Mouse (Mus musculus): ENCODE data around the gene Itpkb. TPM values are rescaled to one million over a fixed set of nuclear protein-coding genes. Genes with fewer than 3 reads are reported as not detected.
A peak's percentile ranks its signal among the peaks of the same experiment; 100 is the strongest.

The Itpkb gene
- total RNA-seq (2021) = 10 to 100 TPM; 14.0 to 14.3 TPM
- long read RNA-seq, experiment 1, partial matches to known transcripts = 2 of 3 reads
- long read RNA-seq, experiment 1, other reads (novel, unspliced or antisense) = 1 of 3 reads
- long read RNA-seq, experiment 2, partial matches to known transcripts = 0 of 1 reads
- long read RNA-seq, experiment 2, other reads (novel, unspliced or antisense) = 1 of 1 reads

- intact Hi-C loops (cut with DNase I) = loop anchor here (5.0 kb wide), 4 partner anchors 37 to 77 kb away; no protein-coding TSS in a partner anchor
- DNase-seq (ENCODE audit: low spot score in 2 of 2) = peak in 1 of 2 experiments; percentile 30
These were observed at the start of gene Itpkb for GRCm38 (mm10) chr1:180330145-180330706. Gene Itpkb (plus strand): TSS chr1:180330485.

GRCm38 (mm10) chr1:180282581-180282980 is 47.7 kb upstream of the Itpkb start:
- intact Hi-C loops (cut with DNase I) = no loop called here

GRCm38 (mm10) chr1:180283813-180284768 is 46.2 kb upstream of the Itpkb start:
- peak; percentile 40 to 60 for DNase-seq (ENCODE audit: low spot score in 2 of 2)
- intact Hi-C loops (cut with DNase I) = no loop called here

More at GRCm38 (mm10) chr1:180282581-180282980, 47.7 kb upstream of the Itpkb start:
- DNase-seq (ENCODE audit: low spot score in 2 of 2) = no peak

DNA sequence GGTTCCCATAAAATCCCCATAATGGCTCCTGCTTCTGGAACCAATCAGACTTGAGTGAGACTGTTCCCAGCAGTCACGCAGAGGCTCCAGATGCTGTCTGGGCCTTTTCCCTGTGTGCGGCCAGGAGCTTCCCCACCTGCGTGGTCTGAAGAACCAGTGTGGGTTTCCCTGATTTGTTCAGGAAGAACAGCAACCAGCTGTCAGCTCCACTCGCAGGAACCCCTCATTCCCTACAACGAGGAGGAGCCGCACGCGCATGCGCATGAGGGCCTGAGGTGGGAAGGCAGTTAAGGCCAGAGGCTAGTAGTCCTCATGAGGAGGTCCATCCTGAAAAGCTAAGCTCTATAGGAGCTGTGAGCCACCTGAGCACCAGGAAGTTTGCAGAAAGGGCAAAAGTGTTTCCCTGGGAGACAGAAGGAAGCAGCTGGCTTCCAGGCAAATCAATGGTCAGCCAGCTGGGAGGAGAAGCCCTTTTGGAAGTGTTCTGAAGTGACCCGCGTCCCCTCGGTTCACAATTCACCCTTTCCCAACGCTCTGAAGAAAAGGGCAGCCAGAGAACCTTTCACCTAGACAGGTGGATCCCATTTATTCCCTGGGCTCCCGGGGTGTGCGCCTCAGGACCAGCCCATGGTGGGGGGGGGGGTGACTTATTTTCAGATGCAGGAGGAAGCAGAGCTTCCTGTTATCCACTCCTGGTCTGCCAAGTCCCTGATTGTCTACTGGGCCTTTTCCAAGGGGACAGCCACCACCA is 44.0 kb upstream of the Itpkb start:
- no peak for DNase-seq (ENCODE audit: low spot score in 2 of 2)
- intact Hi-C loops (cut with DNase I) = loop anchor here (5.0 kb wide), 1 partner anchor 36 kb away; no protein-coding TSS in a partner anchor

DNA sequence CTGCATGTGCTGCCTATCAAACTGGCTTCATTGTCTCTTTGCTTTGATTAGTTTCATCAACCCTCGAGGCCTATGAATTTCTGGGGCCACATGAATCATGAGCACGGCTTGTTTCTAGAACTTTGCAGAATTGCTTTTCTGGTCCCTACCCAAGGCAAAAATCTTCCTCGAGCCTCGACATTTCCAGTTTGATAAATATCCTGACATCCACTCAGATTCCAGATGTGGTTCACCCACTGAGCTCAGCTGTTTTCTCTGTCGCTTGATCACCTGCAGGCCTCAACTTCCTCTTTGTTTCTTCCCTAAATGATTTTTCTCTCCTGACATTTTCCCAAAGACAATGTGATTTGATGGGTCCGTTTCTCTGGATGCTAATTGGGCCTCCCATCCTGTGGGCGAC is 42.1 kb upstream of the Itpkb start:
- intact Hi-C loops (cut with DNase I) = loop anchor here (5.0 kb wide), 1 partner anchor 34 kb away; no protein-coding TSS in a partner anchor

GRCm38 (mm10) chr1:180288872-180289468 is 41.3 kb upstream of the Itpkb start:
- no peak for DNase-seq (ENCODE audit: low spot score in 2 of 2)
- intact Hi-C loops (cut with DNase I) = loop anchor here (5.0 kb wide), 1 partner anchor 33 kb away; no protein-coding TSS in a partner anchor

More for the DNA sequence above, 42.1 kb upstream of the Itpkb start:
- DNase-seq (ENCODE audit: low spot score in 2 of 2) = no peak

DNA sequence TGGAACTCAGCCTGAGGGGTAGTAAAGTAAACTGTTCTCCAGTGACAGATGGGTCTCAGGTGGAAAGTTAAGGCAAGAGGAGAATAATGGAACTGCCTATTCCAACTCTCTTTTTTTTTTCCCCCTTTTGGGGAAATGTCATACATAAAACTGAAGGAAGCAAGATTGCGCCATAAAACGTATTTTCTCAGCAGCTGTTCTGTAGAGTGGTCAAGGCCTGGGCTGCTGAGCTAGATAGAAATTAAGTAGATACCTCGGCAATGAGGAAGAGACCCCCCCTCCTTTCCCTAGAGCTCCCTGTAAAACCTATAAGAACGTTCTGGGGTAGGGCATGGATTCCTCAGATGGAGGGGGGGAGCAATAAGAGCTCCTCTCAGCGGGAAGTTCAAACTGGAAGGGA is 40.5 kb upstream of the Itpkb start:
- DNase-seq (ENCODE audit: low spot score in 2 of 2) = no peak
- intact Hi-C loops (cut with DNase I) = loop anchor here (5.0 kb wide), 1 partner anchor 33 kb away; no protein-coding TSS in a partner anchor

GRCm38 (mm10) chr1:180290358-180290757 is 39.9 kb upstream of the Itpkb start:
- intact Hi-C loops (cut with DNase I) = no loop called here
- DNase-seq (ENCODE audit: low spot score in 2 of 2) = no peak

DNA sequence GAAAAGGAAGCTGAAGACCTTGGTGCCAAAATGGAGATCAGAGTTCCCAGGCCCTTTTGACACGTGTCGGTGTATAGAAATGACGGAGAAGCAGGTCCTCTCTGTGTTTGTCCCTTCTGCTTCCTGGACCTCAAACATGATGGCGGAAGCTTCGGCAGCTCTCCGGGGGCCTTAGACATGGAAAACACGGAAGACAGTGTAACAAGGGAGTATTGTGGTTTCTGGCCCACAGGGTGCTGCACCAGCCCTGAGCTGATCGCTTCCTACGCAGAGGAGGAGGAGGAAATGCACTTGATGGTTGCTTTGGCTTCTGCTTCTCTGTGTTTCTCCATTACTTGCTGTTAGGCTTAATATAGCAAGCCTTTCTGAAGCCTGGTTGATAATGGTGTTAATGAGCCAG is 34.2 kb upstream of the Itpkb start:
- no peak for DNase-seq (ENCODE audit: low spot score in 2 of 2)
- intact Hi-C loops (cut with DNase I) = no loop called here

DNA sequence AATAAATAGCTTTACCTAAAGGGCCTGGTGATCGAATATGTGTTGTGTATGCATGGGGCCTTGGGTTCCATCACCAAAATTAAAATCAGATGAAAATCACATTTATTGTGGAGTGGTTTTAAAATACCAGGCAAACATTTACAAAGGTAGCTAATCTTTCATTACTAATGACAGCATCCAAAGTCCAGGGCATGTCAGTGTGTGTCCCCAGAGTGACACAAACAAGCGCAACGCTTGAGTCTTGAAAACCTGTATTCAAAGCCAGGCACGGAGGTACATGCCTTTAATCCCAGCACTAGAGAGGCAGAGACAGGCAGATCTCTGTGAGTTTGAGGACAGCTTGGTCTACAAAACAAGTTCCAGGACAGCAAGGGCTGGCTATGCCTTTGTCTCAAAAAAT is 30.6 kb upstream of the Itpkb start:
- intact Hi-C loops (cut with DNase I) = no loop called here
- no peak for DNase-seq (ENCODE audit: low spot score in 2 of 2)

GRCm38 (mm10) chr1:180300292-180300691 is 30.0 kb upstream of the Itpkb start:
- DNase-seq (ENCODE audit: low spot score in 2 of 2) = no peak
- intact Hi-C loops (cut with DNase I) = no loop called here

- DNase-seq (ENCODE audit: low spot score in 2 of 2) = no peak
- intact Hi-C loops (cut with DNase I) = no loop called here
These were observed 29.3 kb upstream of the Itpkb start for GRCm38 (mm10) chr1:180300997-180301396.

GRCm38 (mm10) chr1:180302253-180303120 is 27.8 kb upstream of the Itpkb start:
- intact Hi-C loops (cut with DNase I) = no loop called here

DNA sequence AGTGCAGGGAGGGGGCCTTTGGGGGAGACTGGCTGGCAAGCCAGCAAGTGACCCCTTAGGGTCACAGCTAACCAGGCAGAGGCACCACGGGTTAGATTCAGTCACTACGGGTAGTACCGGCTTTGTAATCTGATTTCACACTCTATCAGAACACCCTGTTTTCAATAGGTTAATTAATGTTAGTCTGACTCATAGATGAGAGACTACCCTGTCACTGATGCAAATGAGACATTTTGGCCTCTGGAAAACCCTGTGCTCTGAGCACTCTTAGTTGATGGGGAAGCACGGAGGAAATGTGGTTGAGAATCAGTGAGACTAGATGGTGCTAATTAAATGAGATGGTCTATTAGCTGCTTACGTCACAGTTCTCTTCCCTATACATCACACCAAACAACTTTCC is 26.7 kb upstream of the Itpkb start:
- intact Hi-C loops (cut with DNase I) = no loop called here
- DNase-seq (ENCODE audit: low spot score in 2 of 2) = no peak

More at GRCm38 (mm10) chr1:180302253-180303120, 27.8 kb upstream of the Itpkb start:
- no peak for DNase-seq (ENCODE audit: low spot score in 2 of 2)

DNA sequence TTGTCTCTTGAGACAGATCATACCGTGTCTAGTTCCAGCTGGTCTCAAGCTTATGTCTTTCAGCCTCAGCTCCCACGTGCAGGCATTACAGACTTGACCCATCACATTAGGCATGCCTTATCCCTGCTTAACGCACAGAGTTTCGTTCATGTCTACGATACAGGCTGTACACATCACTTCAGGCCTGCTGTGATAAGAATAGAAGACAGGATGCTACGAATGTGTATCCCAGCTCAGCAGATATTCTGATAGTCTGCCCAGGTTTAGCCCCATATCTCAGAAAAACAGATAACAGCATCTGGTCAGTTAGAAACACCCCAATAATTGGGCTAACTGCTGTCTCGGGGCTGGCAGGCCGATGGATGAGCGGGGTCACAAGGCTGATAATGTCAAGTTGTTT is 23.4 kb upstream of the Itpkb start:
- intact Hi-C loops (cut with DNase I) = no loop called here
- no peak for DNase-seq (ENCODE audit: low spot score in 2 of 2)

GRCm38 (mm10) chr1:180307661-180308060 is 22.6 kb upstream of the Itpkb start:
- DNase-seq (ENCODE audit: low spot score in 2 of 2) = no peak
- intact Hi-C loops (cut with DNase I) = no loop called here

DNA sequence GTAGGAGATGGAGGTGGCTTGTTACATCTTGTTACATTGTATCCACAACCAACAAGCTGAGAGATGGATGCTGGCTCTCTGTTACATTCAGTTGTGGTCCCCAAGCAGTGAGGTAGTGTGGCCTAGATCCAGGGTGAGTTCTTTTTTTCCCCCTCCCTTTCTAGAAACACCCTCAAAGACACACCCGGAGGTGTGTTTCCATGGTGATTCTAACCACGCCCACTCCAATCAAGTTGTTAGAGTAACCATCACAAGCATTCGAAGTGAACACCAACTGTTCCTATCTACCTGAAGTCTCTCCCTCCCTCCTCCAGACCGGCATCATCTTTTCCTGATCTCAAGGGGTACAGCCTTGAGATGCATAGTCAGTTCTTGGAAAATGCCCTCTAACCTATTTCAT is 21.4 kb upstream of the Itpkb start:
- DNase-seq (ENCODE audit: low spot score in 2 of 2) = no peak
- intact Hi-C loops (cut with DNase I) = no loop called here

- intact Hi-C loops (cut with DNase I) = no loop called here
- DNase-seq (ENCODE audit: low spot score in 2 of 2) = no peak
These were observed 18.0 kb upstream of the Itpkb start for GRCm38 (mm10) chr1:180312286-180312685.
